Mouse (Mus musculus) small intestine, adult 2 months (tissue): Measurements from ENCODE around the gene Stag1. TPM values are rescaled to one million over a fixed set of nuclear protein-coding genes. Genes with fewer than 3 reads are reported as not detected.
A peak's percentile ranks its signal among the peaks of the same experiment; 100 is the strongest.

Experiments
- H3K27ac ChIP-seq: fragments of 200-500 bp; 2 replicates; pipeline ENCODE4 v1.5.1; 2012; ENCODE audit warnings: low read depth, low read length, control low read depth, inconsistent platforms; ENCODE audit not compliant: insufficient read depth
- H3K27me3 ChIP-seq: fragments of 200-500 bp; 2 replicates; pipeline ENCODE4 v1.6.1; 2012; ENCODE audit warnings: mild to moderate bottlenecking, moderate library complexity, low read length, inconsistent platforms; ENCODE audit not compliant: control insufficient read depth, insufficient read depth
- H3K36me3 ChIP-seq: fragments of 200-500 bp; 2 replicates; pipeline ENCODE4 v1.6.1; 2012; ENCODE audit warnings: mild to moderate bottlenecking, low read length, control low read depth, inconsistent platforms; ENCODE audit not compliant: control insufficient read depth, insufficient read depth
- H3K4me1 ChIP-seq: fragments of 200-500 bp; 2 replicates; pipeline ENCODE4 v1.6.1; 2012; ENCODE audit warnings: low read length, inconsistent platforms, mixed read lengths; ENCODE audit not compliant: control insufficient read depth, insufficient read depth, insufficient read length
- H3K4me3 ChIP-seq: fragments of 200-500 bp; 2 replicates; pipeline ENCODE4 v1.5.1; 2012; ENCODE audit warnings: low read depth, mild to moderate bottlenecking, control low read depth, inconsistent platforms, low read length, moderate library complexity
- CTCF ChIP-seq: fragments of 200-500 bp; IDR thresholded peaks from 2 replicates; pipeline ENCODE4 v1.5.1; 2012; ENCODE audit warnings: low read depth, mild to moderate bottlenecking, control low read depth, inconsistent platforms, low read length, moderate library complexity, mixed read lengths; ENCODE audit not compliant: insufficient replicate concordance, insufficient read length; ENCODE audit errors: extremely low read depth
- POLR2A ChIP-seq: fragments of 200-500 bp; IDR thresholded peaks from 2 replicates; pipeline ENCODE4 v1.6.1; 2012; ENCODE audit warnings: low read depth, mild to moderate bottlenecking, control low read depth, inconsistent platforms, low read length, moderate library complexity
- WGBS: fragments of 180-500 bp; shearing (Covaris S2); methylation state at CpG from one replicate; pipeline ENCODE4 v1.1.7; 2018; 5-methylcytosine and 5-hydroxymethylcytosine counted together
- polyA plus RNA-seq: library from polyadenylated mRNA; depleted of rRNA; stranded (reverse); fragments of >200 nt; gene quantifications from 2 replicates; pipeline ENCODE4 v1.2.3, GENCODE M21; 2012

Stag1 gene
- polyA plus RNA-seq, 1 experiment: 0.89 TPM

DNA sequence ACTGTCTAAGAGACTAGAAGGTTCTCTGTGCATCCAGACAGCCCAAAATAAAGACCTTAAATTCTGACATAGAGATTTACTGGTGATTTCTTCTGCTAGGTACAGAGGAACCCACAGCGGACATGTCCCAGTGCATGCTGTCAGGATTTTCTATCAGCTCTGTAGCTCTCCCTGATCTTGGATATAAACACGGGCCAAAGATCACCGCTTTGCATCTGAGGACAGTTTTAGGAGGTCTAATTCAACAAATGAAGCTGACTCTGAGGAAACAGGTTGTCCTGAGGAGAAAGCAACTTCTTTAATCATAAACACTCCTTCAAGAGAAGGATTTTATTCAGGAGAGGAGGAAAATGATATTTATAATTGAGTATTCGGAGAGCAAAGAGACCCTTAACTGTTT, 13.6 kb upstream of the Stag1 start:
- 28% methylated on average over 4 of the region's 4 CpGs for WGBS
- Histone ChIP-seq H3K36me3 (no peaks in the 10 kb centered on the region), H3K27ac (0 out of 2 replicates have a peak overlapping the region, but pooled peaks have one; percentile 46), H3K4me3 (no peak overlapping the region), H3K4me1 (peaks cover 11% of the 10 kb centered on the region), H3K27me3 (no peaks in the 10 kb centered on the region)
- TF ChIP-seq CTCF (no peak), POLR2A (no peak)

GRCm38 (mm10) chr9:100590462-100590861, 7.1 kb upstream of the Stag1 start:
- no peaks in the 10 kb centered on the region for H3K4me1 ChIP-seq
- 45% methylated on average over 4 of the region's 4 CpGs for WGBS
- H3K4me3 ChIP-seq: no peak overlapping the region
- H3K27me3 ChIP-seq: no peaks in the 10 kb centered on the region
- H3K36me3 ChIP-seq: no peaks in the 10 kb centered on the region
- H3K27ac ChIP-seq: no peak overlapping the region
- TF ChIP-seq CTCF: no peak

DNA sequence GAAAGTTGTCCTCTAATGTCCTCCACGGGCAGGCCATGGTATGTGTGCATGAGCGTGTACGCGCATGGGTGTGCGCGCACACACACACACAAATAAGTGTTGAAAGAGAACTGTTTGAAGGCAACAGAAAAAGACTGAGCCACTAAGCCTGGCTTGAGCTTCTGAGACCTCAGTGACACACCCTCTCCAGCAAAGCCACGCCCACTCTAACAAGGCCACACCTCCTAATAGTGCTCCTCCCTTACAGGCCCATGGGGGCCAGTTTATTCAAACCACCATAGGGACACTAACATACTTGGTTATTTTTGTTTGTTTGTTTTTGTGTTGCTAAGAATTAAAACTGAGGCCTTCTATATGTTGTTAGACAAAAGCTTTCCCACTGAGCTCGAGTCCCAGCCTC, 1.3 kb upstream of the Stag1 start:
- no peaks in the 10 kb centered on the region for H3K4me1 ChIP-seq

GRCm38 (mm10) chr9:100599761-100600328, 2.2 kb downstream of the Stag1 start:
- no peak overlapping the region for H3K27ac ChIP-seq
- H3K4me3 ChIP-seq: no peak overlapping the region
- no peaks in the 10 kb centered on the region for H3K4me1 ChIP-seq
- no peak for TF ChIP-seq CTCF
- TF ChIP-seq POLR2A: no peak
- H3K36me3 ChIP-seq: no peaks in the 10 kb centered on the region
- no peaks in the 10 kb centered on the region for H3K27me3 ChIP-seq
- 75% methylated on average over 3 of the region's 3 CpGs for WGBS

More for the DNA sequence above, 1.3 kb upstream of the Stag1 start:
- TF ChIP-seq POLR2A (no peak), CTCF (no peak)
- Histone ChIP-seq H3K27me3 (no peaks in the 10 kb centered on the region), H3K36me3 (no peaks in the 10 kb centered on the region), H3K27ac (no peak overlapping the region), H3K4me3 (no peak overlapping the region)
- WGBS: 88% methylated on average over 8 of the region's 8 CpGs

DNA sequence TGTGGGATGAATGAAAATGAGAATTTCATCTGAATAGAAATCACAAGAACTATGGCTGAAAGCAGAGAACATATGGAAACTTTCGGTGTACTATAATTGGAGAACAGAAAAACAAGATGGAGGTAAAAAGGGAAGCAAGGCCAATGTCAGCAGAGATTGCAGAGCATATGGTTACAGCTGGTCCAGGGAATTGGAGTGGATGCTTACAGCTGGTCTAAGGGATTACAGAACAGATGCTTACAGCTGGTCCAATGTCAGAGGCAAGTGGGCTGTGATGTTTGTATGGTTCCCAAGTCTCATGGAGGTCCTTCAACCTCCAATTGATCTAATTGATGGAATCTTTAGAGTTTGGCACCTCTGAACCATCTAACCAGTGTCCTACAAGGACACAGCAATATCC, 4.5 kb downstream of the Stag1 start:
- TF ChIP-seq CTCF: no peak
- no peak for TF ChIP-seq POLR2A
- H3K36me3 ChIP-seq: no peaks in the 10 kb centered on the region
- H3K27me3 ChIP-seq: no peaks in the 10 kb centered on the region
- H3K27ac ChIP-seq: no peak overlapping the region
- no peaks in the 10 kb centered on the region for H3K4me1 ChIP-seq
- H3K4me3 ChIP-seq: no peak overlapping the region
- WGBS: 88% methylated on average over 1 of the region's 1 CpGs

DNA sequence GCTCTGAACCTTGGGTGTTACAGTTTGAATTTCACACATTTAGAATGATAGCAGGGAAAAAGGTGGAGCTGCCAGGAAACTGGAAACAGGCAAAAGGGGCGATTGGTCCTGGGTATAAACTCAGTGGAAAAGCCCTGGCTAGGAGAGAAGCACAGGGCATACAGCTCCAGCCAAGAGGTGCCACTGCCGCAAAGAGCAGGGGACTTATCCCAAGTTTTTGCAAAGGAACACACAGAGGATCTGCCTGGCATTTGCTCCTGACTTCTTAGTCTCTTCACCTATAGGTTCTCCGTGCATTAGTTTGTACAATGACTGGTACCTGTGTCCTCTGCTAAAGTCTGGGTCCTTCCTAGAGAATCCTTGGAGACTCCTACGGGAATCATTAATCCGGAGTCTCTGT, 5.6 kb downstream of the Stag1 start:
- H3K36me3 ChIP-seq: no peaks in the 10 kb centered on the region
- 75% methylated on average over 5 of the region's 5 CpGs for WGBS
- H3K4me1 ChIP-seq: no peaks in the 10 kb centered on the region
- no peak overlapping the region for H3K27ac ChIP-seq
- TF ChIP-seq CTCF: no peak
- no peak for TF ChIP-seq POLR2A
- no peaks in the 10 kb centered on the region for H3K27me3 ChIP-seq
- no peak overlapping the region for H3K4me3 ChIP-seq

- Histone ChIP-seq H3K36me3 (no peaks in the 10 kb centered on the region), H3K27me3 (no peaks in the 10 kb centered on the region), H3K4me1 (no peaks in the 10 kb centered on the region), H3K4me3 (no peak overlapping the region), H3K27ac (no peak overlapping the region)
- TF ChIP-seq CTCF (no peak), POLR2A (no peak)
- WGBS: 89% methylated on average over 1 of the region's 1 CpGs
These were observed 7.9 kb downstream of the Stag1 start for GRCm38 (mm10) chr9:100605522-100605921.
